Mouse (Mus musculus): ENCODE measurements around the gene Cog3.
"Not testable (repeated sequence)": the region's sequence is repeated elsewhere in the genome, so short reads cannot be mapped to it uniquely, and the experiment has no call there.

Gene Cog3

GRCm38 (mm10) chr14:75753991-75754817, at the start of gene Cog3:
TSS of gene Cog3 (minus strand) at chr14:75754517.
- DNase-seq, result peak; percentile 96

GRCm38 (mm10) chr14:75797769-75798386, 43.6 kb upstream of the Cog3 start:
- DNase-seq, result peak; percentile 21

GRCm38 (mm10) chr14:75795918-75796317, 41.6 kb upstream of the Cog3 start:
- DNase-seq, result no peak

- DNase-seq, result no peak
Measured at GRCm38 (mm10) chr14:75794726-75795125, 40.4 kb upstream of the Cog3 start.

GRCm38 (mm10) chr14:75794324-75794723, 40.0 kb upstream of the Cog3 start:
- DNase-seq, result no peak

GRCm38 (mm10) chr14:75793110-75793509, 38.8 kb upstream of the Cog3 start:
- DNase-seq, result no peak

- DNase-seq, result no peak
Measured at GRCm38 (mm10) chr14:75791372-75791771, 37.1 kb upstream of the Cog3 start.

- no peak for DNase-seq
Measured at GRCm38 (mm10) chr14:75790411-75790996, 36.2 kb upstream of the Cog3 start.

GRCm38 (mm10) chr14:75789291-75789690, 35.0 kb upstream of the Cog3 start:
- DNase-seq, result no peak

- no peak for DNase-seq
Measured at GRCm38 (mm10) chr14:75787794-75788175, 33.5 kb upstream of the Cog3 start.

- peak; percentile 98 for DNase-seq
Measured at GRCm38 (mm10) chr14:75786868-75787793, 32.8 kb upstream of the Cog3 start, which contains the start of gene Slc25a30. TSS of gene Slc25a30 (minus strand) at chr14:75787037.

GRCm38 (mm10) chr14:75786424-75786867, 32.1 kb upstream of the Cog3 start:
- DNase-seq, result peak; percentile 69

GRCm38 (mm10) chr14:75779913-75780312, 25.6 kb upstream of the Cog3 start:
- DNase-seq, result no peak

GRCm38 (mm10) chr14:75776637-75777036, 22.3 kb upstream of the Cog3 start:
- no peak for DNase-seq

GRCm38 (mm10) chr14:75773431-75773830, 19.1 kb upstream of the Cog3 start:
- DNase-seq, result no peak

- DNase-seq, result not testable (repeated sequence)
Measured at GRCm38 (mm10) chr14:75772407-75772806, 18.1 kb upstream of the Cog3 start.

GRCm38 (mm10) chr14:75771101-75771501, 16.8 kb upstream of the Cog3 start:
- DNase-seq, result no peak

- DNase-seq, result no peak
Measured at GRCm38 (mm10) chr14:75769334-75769733, 15.0 kb upstream of the Cog3 start.

- no peak for DNase-seq
Measured at GRCm38 (mm10) chr14:75768275-75768608, 13.9 kb upstream of the Cog3 start.

GRCm38 (mm10) chr14:75767492-75768274, 13.4 kb upstream of the Cog3 start:
- DNase-seq, result peak; percentile 90

- DNase-seq, result peak; percentile 58
Measured at GRCm38 (mm10) chr14:75761028-75761805, 6.9 kb upstream of the Cog3 start.

Data from embryo, embryonic 11 days (tissue).